Mouse (Mus musculus): ENCODE results near the gene Bcl2l12. TPM values are rescaled to one million over a fixed set of nuclear protein-coding genes. Genes with fewer than 3 reads are reported as not detected.

The Bcl2l12 gene
- total and polyA plus RNA-seq, 2 experiments from 2014 or later = 22.0 to 25.5 TPM

- Histone ChIP-seq H3K36me3 (replicated peaks; ENCODE audit: control insufficient read depth, insufficient read depth, low read length) (peaks cover 97% of the 10 kb centered on the region), H3K4me2 (ENCODE audit: low read depth, low read length) (no peak overlapping the region), H3K4me1 (ENCODE audit: control insufficient read depth, insufficient read depth) (no peaks in the 10 kb centered on the region), H3K27me3 (ENCODE audit: control insufficient read depth, insufficient read depth, low read length) (no peaks in the 10 kb centered on the region), H3K4me3 (ENCODE audit: low read depth, low read length) (no peak overlapping the region), H3K27ac (ENCODE audit: low read depth) (no peak overlapping the region), H3K9ac (replicated peaks; ENCODE audit: low read depth, low read length) (no peak overlapping the region), H3K9me3 (replicated peaks; ENCODE audit: control insufficient read depth, low read length) (no peaks in the 10 kb centered on the region)
- TF ChIP-seq EP300 (IDR thresholded peaks at IDR 0.05; ENCODE audit: low read depth) (no peak), CTCF (IDR thresholded peaks at IDR 0.05; ENCODE audit: low read depth) (no peak)
- ATAC-seq (ENCODE audit: insufficient read depth, low read depth) (no peak), DNase-seq (ENCODE audit: low spot score) (no peak)
- WGBS = 94% methylated on average over 9 of the region's 9 CpGs
These were observed 39.9 kb upstream of the Bcl2l12 start for GRCm38 (mm10) chr7:45038411-45038810.

GRCm38 (mm10) chr7:45037720-45038361 is 39.3 kb upstream of the Bcl2l12 start:
- H3K27me3 ChIP-seq (ENCODE audit: control insufficient read depth, insufficient read depth, low read length) = no peaks in the 10 kb centered on the region
- H3K36me3 ChIP-seq (replicated peaks; ENCODE audit: control insufficient read depth, insufficient read depth, low read length) = peaks cover 97% of the 10 kb centered on the region
- H3K9ac ChIP-seq (replicated peaks; ENCODE audit: low read depth, low read length) = no peak overlapping the region
- H3K4me1 ChIP-seq (ENCODE audit: control insufficient read depth, insufficient read depth) = no peaks in the 10 kb centered on the region
- TF ChIP-seq EP300 (IDR thresholded peaks at IDR 0.05; ENCODE audit: low read depth) = no peak
- TF ChIP-seq CTCF (IDR thresholded peaks at IDR 0.05; ENCODE audit: low read depth) = peak; percentile 69
- peak; percentile 69 for ATAC-seq (ENCODE audit: insufficient read depth, low read depth)
- no peak overlapping the region for H3K27ac ChIP-seq (ENCODE audit: low read depth)
- peak; percentile 37 for DNase-seq (ENCODE audit: low spot score)
- WGBS = 68% methylated on average over 7 of the region's 7 CpGs
- no peak overlapping the region for H3K4me2 ChIP-seq (ENCODE audit: low read depth, low read length)
- no peaks in the 10 kb centered on the region for H3K9me3 ChIP-seq (replicated peaks; ENCODE audit: control insufficient read depth, low read length)
- H3K4me3 ChIP-seq (ENCODE audit: low read depth, low read length) = no peak overlapping the region

- TF ChIP-seq CTCF (IDR thresholded peaks at IDR 0.05; ENCODE audit: low read depth) (no peak), EP300 (IDR thresholded peaks at IDR 0.05; ENCODE audit: low read depth) (no peak)
- WGBS = 87% methylated on average over 11 of the region's 11 CpGs
- no peak overlapping the region for H3K4me3 ChIP-seq (ENCODE audit: low read depth, low read length)
- H3K27me3 ChIP-seq (ENCODE audit: control insufficient read depth, insufficient read depth, low read length) = no peaks in the 10 kb centered on the region
- DNase-seq (ENCODE audit: low spot score) = no peak
- peaks cover 97% of the 10 kb centered on the region for H3K36me3 ChIP-seq (replicated peaks; ENCODE audit: control insufficient read depth, insufficient read depth, low read length)
- H3K9ac ChIP-seq (replicated peaks; ENCODE audit: low read depth, low read length) = no peak overlapping the region
- no peak overlapping the region for H3K27ac ChIP-seq (ENCODE audit: low read depth)
- H3K4me1 ChIP-seq (ENCODE audit: control insufficient read depth, insufficient read depth) = no peaks in the 10 kb centered on the region
- no peaks in the 10 kb centered on the region for H3K9me3 ChIP-seq (replicated peaks; ENCODE audit: control insufficient read depth, low read length)
- ATAC-seq (ENCODE audit: insufficient read depth, low read depth) = no peak
- no peak overlapping the region for H3K4me2 ChIP-seq (ENCODE audit: low read depth, low read length)
These were observed 38.2 kb upstream of the Bcl2l12 start for GRCm38 (mm10) chr7:45036702-45037101.

- H3K27me3 ChIP-seq (ENCODE audit: control insufficient read depth, insufficient read depth, low read length) = no peaks in the 10 kb centered on the region
- H3K27ac ChIP-seq (ENCODE audit: low read depth) = no peak overlapping the region
- no peaks in the 10 kb centered on the region for H3K9me3 ChIP-seq (replicated peaks; ENCODE audit: control insufficient read depth, low read length)
- 78% methylated on average over 3 of the region's 3 CpGs for WGBS
- H3K4me3 ChIP-seq (ENCODE audit: low read depth, low read length) = no peak overlapping the region
- no peak overlapping the region for H3K4me2 ChIP-seq (ENCODE audit: low read depth, low read length)
- ATAC-seq (ENCODE audit: insufficient read depth, low read depth) (no peak), DNase-seq (ENCODE audit: low spot score) (no peak)
- no peaks in the 10 kb centered on the region for H3K4me1 ChIP-seq (ENCODE audit: control insufficient read depth, insufficient read depth)
- TF ChIP-seq EP300 (IDR thresholded peaks at IDR 0.05; ENCODE audit: low read depth) (no peak), CTCF (IDR thresholded peaks at IDR 0.05; ENCODE audit: low read depth) (no peak)
- no peak overlapping the region for H3K9ac ChIP-seq (replicated peaks; ENCODE audit: low read depth, low read length)
- peaks cover 97% of the 10 kb centered on the region for H3K36me3 ChIP-seq (replicated peaks; ENCODE audit: control insufficient read depth, insufficient read depth, low read length)
These were observed 37.1 kb upstream of the Bcl2l12 start for GRCm38 (mm10) chr7:45035631-45036030.

- Histone ChIP-seq H3K4me3 (ENCODE audit: low read depth, low read length) (no peak overlapping the region), H3K4me1 (ENCODE audit: control insufficient read depth, insufficient read depth) (no peaks in the 10 kb centered on the region), H3K9ac (replicated peaks; ENCODE audit: low read depth, low read length) (no peak overlapping the region), H3K27me3 (ENCODE audit: control insufficient read depth, insufficient read depth, low read length) (no peaks in the 10 kb centered on the region), H3K27ac (ENCODE audit: low read depth) (no peak overlapping the region), H3K9me3 (replicated peaks; ENCODE audit: control insufficient read depth, low read length) (no peaks in the 10 kb centered on the region), H3K36me3 (replicated peaks; ENCODE audit: control insufficient read depth, insufficient read depth, low read length) (peaks cover 95% of the 10 kb centered on the region), H3K4me2 (ENCODE audit: low read depth, low read length) (no peak overlapping the region)
- WGBS = 92% methylated on average over 19 of the region's 19 CpGs
- TF ChIP-seq CTCF (IDR thresholded peaks at IDR 0.05; ENCODE audit: low read depth) (no peak), EP300 (IDR thresholded peaks at IDR 0.05; ENCODE audit: low read depth) (no peak)
- ATAC-seq (ENCODE audit: insufficient read depth, low read depth) (no peak), DNase-seq (ENCODE audit: low spot score) (no peak)
These were observed 35.3 kb upstream of the Bcl2l12 start for GRCm38 (mm10) chr7:45033722-45034359.

Data from heart, postnatal 0 days (tissue).